Mouse (Mus musculus) splenic B cell, adult 2 months (primary cell): ENCODE results near the gene Med20.
"Not testable (repeated sequence)": the region's sequence is repeated elsewhere in the genome, so short reads cannot be mapped to it uniquely, and the experiment has no call there.

Experiments used
- DNase-seq: peaks from one replicate; pipeline ENCODE4 v3.0.0-alpha.2; 2011; ENCODE audit warnings: low read depth, low spot score
- H3K27me3 ChIP-seq: 2 replicates; pipeline ENCODE4 v1.6.1; 2012; ENCODE audit warnings: mild to moderate bottlenecking, low read length, moderate library complexity, mixed read lengths; ENCODE audit not compliant: control insufficient read depth, poor library complexity, insufficient read depth, severe bottlenecking
- H3K36me3 ChIP-seq: 2 replicates; pipeline ENCODE4 v1.6.1; 2012; ENCODE audit warnings: mild to moderate bottlenecking, low read length, moderate library complexity, mixed read lengths; ENCODE audit not compliant: control insufficient read depth, poor library complexity, insufficient read depth, severe bottlenecking

Gene Med20

DNA sequence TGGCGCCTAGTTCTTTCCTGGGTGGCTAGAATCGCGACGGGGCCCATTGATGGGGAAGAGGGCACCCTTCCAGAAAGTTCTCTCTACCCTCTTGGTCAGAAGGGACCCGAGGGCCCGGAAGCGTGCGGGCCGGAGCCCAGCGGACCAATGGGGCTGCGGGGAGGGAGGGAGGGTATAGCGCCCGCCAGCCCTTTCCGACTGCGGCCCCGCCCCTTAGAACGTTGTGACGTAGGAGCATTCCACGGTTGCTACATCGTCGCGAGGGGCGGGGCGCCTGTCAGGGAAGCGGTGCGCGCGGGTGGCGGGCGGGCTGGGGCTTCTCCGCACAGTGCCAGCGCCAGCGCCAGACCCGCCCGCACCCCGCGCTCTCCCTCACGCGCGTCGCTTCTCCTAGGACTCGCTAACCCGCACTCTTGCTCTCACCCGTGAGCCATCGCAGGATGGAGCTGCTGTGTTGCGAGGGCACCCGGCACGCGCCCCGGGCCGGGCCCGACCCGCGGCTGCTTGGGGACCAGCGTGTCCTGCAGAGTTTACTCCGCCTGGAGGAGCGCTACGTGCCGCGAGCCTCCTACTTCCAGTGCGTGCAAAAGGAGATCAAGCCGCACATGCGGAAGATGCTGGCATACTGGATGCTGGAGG, 18.0 kb upstream of the Med20 start:
- H3K27me3 ChIP-seq, result no peaks in the 10 kb centered on the region
- DNase-seq, result peak; percentile 95
- H3K36me3 ChIP-seq, result no peaks in the 10 kb centered on the region; the same call in none of the 2 replicates

DNA sequence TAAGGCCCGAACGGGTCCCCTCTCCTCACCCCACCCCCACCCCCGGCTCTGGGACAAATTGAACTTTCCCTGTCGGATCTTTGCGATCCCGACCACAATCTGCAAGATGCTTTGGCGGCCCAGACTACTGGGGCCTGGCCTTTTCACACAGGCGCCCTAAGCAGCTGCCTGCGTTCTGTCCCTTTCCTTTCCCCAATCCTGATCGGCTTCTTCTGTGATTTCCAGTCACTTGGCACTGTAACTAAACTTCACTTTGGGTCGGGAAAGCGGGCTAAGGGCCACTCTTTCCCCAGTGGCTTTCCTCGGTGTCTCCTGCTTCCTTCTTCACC, 17.6 kb upstream of the Med20 start:
- no peaks in the 10 kb centered on the region for H3K27me3 ChIP-seq
- no peak for DNase-seq
- H3K36me3 ChIP-seq, result no peaks in the 10 kb centered on the region; the same call in none of the 2 replicates

DNA sequence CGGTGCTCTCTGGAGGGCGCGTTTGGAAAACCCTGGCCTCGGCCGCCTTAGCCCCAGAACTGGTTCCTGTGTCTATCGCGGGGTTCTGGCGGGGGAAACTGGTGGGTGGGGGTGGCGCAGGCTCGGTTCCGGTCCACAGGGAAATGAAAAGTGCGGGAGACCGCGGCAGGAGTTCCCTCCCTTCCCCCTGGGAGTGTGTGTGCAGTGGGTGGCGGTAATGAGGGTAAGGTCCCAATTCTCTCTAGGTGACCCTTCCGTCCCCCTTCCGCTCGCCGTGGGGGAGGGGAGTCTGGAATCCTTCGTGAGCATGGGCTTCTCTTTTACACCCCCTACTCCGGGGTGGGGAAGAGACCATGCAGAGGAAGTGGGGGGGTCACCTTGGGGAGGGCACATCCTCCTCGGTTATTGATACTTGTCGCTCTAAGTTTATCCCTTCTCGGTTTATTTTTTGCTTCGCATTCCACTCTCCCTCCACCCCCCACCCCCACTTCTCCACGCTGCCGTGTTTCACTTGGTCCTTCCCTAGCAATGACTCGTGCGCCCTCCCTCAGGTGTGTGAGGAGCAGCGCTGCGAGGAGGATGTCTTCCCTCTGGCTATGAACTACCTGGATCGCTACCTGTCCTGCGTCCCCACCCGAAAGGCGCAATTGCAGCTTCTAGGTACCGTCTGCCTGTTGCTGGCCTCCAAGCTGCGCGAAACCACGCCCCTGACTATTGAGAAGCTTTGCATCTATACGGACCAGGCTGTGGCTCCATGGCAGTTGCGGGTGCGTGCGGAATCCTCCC, 17.0 kb upstream of the Med20 start:
- peak; percentile 36 for DNase-seq
- Histone ChIP-seq H3K27me3 (no peaks in the 10 kb centered on the region), H3K36me3 (no peaks in the 10 kb centered on the region; the same call in none of the 2 replicates)

DNA sequence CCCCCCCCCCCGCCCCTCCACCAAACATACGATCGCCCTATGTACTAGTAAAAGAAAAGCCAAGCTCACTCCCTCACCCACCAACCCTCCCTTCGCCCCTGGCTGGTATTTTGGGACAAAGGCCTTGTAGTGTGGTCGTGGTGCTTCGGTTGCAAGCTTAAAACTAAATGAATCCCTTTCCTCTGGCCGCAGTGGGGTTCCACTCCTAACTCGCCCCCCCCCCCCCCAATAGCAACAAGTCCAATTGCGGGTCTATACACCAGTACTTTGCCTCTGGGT, 16.5 kb upstream of the Med20 start:
- no peaks in the 10 kb centered on the region for H3K27me3 ChIP-seq
- H3K36me3 ChIP-seq, result no peaks in the 10 kb centered on the region; the same call in none of the 2 replicates
- no peak for DNase-seq

DNA sequence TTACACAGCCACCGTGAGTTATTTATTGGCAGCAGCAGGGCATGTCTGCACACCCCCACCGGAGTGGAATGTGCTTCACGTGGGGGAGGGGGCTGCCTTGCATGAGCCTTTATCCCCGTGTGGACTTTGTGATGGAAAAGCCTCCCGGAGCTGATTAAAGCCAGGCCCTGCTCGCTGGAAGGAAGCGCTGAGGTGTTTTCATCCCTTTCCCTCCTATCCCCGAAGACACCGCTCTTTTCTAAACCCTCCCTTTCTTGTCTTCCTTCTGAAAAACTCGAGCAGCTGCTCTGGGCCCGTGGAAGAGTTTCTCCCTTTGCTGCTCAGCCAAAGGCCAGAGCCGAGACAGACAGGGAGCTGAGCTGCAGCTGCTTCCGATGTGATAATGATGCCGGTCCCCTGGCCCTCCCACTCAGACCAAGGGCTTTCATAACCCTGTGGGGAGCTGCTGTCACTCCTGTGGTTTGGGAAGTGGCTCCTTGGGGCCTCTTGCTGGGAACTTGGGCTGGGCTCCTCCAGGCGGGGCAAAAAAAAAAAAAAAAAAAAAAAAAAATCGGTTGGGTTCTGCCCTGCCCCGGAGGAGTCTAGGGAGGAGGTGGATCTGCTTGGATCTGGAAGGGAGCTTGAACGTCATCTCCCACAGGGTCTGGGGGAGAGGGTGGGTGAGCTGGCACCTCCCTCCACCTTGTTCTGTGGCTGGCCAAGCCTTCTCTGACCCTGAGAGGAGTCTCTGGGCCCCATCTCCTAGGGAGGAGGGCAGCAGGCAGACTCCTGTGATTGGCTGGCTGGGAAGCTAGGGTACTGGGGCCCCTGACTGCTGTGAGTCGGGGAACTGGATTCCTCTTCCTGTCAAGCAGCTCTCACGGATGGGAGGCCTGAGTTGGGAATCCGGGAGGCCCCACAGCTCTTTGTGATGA, 15.9 kb upstream of the Med20 start:
- Histone ChIP-seq H3K36me3 (no peaks in the 10 kb centered on the region; the same call in none of the 2 replicates), H3K27me3 (no peaks in the 10 kb centered on the region)
- DNase-seq, result peak; percentile 12

DNA sequence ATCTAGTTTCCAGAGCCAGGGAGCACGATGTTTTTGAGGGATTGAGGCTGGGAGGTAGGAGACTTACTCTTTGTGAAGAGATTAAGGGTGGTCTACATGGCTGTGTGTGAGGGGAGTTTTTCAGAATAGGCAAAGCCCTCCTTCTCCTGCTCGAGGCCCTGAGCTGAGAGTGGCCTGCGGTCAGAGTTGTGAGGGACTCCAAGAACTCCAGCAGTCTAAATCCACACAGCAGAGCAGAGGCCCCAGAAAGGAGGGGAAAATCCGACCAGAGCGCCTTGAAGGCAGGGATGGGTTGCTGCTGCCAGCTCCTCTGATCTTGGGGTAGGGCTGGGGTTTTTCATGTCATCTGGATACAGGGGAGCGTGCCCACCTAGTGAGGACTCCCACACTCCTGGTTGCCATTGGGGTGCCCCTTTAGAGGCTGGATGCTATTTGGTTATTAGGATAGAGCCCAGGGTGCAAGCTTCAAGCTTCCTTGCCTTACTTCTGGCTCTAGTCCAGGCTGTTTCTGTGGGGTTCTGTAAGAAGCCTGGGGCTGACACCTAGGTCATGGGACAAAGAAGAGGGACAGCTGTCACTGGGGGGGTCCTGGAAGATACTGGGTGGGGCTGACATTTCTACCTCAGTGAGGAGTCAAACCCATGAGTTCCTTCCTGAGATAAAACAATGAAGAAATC, 15.1 kb upstream of the Med20 start:
- Histone ChIP-seq H3K36me3 (no peaks in the 10 kb centered on the region; the same call in none of the 2 replicates), H3K27me3 (no peaks in the 10 kb centered on the region)
- DNase-seq, result no peak

DNA sequence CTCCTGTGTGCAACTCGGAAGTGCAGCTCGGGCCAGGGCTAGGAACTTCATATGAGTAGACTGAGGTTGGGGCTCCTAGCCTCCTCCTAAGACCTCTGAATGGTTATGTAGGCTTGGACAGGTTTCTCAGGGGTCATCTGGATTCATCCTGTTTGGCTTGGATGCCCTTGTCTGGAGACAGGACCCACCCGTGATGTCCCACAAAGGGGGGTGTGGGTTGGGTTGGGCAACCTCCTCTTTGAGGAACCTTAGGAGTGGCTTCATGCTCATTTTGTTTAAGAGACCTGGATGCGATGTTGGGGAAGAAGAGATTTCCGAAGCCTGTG, 14.6 kb upstream of the Med20 start:
- Histone ChIP-seq H3K36me3 (no peaks in the 10 kb centered on the region; the same call in 1 of the 2 replicates), H3K27me3 (no peaks in the 10 kb centered on the region)
- no peak for DNase-seq

DNA sequence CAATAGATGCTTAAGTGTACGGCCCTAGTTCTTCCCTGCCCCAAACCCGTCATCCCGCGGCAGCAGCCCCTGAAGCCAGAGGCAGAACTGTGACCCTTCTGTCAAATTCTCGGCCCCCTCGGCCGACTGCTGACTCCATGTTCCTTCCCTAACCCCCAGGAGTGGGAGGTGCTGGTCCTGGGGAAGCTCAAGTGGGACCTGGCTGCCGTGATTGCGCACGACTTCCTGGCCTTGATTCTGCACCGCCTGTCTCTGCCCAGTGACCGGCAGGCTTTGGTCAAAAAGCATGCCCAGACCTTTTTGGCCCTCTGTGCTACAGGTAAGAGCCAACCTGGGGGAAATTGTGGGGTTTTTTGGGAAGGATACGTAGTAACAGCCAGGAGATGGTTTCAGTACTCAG, 14.1 kb upstream of the Med20 start:
- Histone ChIP-seq H3K36me3 (no peaks in the 10 kb centered on the region; the same call in 1 of the 2 replicates), H3K27me3 (no peaks in the 10 kb centered on the region)
- no peak for DNase-seq

DNA sequence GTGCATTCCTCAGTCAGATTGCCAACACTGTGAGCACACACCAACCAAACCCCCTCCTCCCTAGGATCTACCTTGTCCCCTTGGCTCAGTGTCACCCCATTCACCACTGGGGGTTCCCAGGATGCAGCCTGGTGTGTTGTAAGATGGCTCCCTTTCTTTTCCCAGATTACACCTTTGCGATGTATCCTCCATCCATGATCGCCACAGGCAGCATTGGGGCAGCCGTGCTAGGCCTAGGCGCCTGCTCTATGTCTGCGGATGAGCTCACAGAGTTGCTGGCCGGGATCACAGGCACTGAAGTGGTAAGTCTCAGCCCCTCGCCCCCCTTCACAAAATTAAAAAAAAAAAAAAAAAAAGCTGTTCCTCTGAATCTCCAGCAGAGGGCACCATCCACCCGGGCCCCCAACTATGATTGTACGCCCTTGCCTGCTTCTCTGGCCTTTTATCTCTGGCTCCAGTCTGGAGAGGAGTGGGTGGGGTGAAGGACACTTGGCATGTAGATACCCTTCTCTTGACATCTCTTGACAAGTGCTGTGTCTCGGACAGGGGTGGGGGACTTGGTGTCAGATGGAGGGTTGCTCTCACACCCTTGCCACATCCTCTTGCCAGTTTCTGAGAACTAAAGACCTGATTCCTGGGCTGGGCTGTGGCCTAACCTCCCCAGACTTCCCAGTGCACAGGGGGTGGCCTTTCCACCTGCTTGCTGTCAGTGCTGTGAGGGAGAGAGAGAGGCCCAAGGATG, 13.4 kb upstream of the Med20 start:
- H3K27me3 ChIP-seq, result no peaks in the 10 kb centered on the region
- DNase-seq, result peak; percentile 71
- no peaks in the 10 kb centered on the region; the same call in 1 of the 2 replicates for H3K36me3 ChIP-seq

DNA sequence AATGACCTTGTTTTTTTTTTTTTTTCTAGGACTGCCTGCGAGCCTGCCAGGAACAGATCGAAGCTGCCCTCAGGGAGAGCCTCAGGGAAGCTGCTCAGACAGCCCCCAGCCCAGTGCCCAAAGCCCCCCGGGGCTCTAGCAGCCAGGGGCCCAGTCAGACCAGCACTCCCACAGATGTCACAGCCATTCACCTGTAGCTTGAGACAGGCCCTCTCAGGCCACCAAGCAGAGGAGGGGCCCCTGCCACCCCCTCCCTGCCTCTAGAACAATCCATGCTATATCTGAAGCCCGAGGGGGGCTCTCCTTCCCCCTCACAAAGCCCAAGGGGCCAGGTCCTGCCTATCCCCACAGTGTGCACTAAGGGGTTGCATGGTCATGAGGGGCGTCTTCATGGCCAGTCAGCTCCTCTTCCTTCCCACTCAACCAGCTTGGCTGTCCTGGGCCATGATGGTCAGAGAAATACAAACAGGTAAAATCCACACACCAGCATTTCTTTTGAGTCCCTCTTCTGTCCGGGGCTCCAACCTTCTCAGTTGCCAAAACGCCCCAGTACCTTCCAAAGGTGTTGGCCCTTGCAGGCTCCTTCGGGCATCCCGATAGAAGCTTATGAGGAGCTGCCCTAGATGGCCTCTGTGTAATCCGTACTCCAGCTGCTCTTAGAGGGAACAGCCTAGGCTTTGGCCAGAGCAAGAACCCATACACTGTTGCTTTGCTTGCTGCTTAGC, 12.6 kb upstream of the Med20 start:
- not testable (repeated sequence) for H3K27me3 ChIP-seq, DNase-seq, H3K36me3 ChIP-seq

DNA sequence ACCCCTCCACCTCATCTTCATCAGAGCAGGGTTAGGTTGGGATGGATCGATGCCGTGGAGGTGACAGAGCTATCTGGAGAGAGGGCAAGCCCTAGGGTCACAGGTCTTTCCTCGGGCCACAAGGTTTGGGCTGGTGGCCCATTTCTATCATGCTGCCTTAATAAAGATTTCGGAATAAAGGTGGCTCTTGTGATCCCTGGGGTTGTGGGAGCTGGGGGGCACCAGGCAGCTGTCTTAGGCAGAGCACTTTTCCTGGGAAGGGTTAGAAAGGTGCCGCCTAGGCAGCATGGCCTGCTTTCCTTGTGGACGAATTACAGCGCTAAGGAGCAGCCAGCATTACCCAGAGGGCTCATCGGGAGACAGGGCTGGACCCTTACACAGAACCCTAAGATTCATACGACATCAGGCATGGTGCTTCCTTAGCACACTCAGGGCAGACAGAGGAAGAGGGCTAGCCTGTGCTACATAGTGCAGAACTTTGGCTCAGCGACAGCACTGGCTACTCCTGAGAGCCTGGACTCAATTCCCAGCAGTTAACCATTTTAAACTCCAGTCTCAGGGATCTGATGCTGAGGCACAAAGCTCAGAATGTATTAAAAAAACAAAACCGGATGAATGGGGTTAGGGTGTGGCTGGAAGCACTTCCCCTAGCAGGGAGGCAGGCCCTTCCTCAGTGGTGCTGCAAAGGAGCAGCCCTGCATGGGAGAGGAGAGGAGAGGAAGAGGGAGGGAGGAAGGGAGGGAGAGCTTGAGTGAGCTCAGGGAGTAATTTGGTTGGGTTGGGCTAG, 11.7 kb upstream of the Med20 start:
- no peak for DNase-seq
- Histone ChIP-seq H3K27me3 (no peaks in the 10 kb centered on the region), H3K36me3 (no peaks in the 10 kb centered on the region; the same call in 1 of the 2 replicates)

DNA sequence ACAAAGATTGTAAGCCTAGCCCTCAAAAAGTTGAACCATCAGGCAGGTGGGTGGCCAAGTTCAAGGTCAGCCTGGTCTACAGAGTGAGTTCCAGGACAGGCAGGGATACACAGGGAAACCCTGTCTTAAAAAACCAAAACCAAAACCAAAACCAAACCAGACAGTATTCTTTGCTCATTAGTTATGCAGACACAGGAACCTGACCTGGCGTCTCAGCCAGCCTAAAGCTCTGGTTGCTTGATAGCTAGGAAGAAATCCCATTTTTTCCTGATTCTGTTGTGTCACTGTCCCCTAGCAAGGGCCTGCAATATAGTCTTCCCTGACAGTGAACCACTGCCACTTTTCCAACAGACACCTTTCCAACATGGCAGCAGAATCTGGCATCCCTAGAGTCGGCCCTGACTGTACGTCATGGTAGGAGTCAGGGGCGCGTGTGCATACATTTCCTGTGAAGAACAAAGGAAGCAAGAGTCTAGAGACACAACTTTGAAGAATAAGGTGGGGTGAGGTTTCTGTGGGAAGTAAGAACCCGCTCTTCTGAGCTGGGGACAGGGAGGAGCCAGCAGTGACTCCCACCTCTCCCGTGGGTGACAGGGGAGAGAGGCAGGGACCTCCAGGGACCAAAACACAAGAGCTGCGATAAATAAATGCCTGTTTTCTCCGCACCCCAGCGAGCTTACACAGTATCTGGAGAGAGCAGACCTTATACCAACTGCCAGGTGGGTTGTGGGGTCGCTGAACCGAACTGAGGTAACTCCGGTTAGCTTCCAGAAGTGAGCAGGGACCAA, 10.6 kb upstream of the Med20 start:
- no peaks in the 10 kb centered on the region; the same call in 1 of the 2 replicates for H3K36me3 ChIP-seq
- peak; percentile 25 for DNase-seq
- no peaks in the 10 kb centered on the region for H3K27me3 ChIP-seq
